Mouse (Mus musculus): ENCODE results near the gene Ttc19. TPM values are rescaled to one million over a fixed set of nuclear protein-coding genes. Genes with fewer than 3 reads are reported as not detected.

The Ttc19 gene
- polyA plus RNA-seq, 1 experiment: 11.7 TPM

DNA sequence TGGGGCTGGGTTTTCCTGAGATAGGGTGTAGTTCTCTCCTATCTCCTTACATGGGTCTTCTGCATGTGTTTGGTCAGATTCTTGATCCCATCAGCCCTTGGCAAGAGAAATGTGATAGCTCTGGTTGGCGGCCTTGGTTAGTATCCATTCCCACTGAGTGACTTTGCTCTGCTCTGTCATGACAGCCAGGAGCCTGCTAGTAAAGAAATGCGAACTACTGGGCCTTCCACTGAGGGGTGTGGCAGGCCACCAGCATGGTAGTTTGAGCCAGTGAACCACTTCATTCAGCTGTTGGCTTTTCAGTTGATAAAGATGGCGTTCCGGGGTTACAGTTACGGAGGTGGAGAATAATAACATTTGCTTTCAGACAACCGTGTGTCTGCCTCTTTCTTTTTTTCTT lies 17.6 kb downstream of the Ttc19 start:
- 97% methylated on average over 6 of the region's 6 CpGs for WGBS
- Histone ChIP-seq H3K4me1 (replicated peaks; ENCODE audit: control insufficient read depth, insufficient read depth, low read length) (no peaks in the 10 kb centered on the region), H3K4me3 (ENCODE audit: control insufficient read depth, insufficient read depth, low read length) (no peak overlapping the region), H3K27ac (ENCODE audit: control insufficient read depth, insufficient read depth, low read length) (no peak overlapping the region), H3K36me3 (ENCODE audit: control insufficient read depth, insufficient read depth, low read length) (no peaks in the 10 kb centered on the region), H3K27me3 (ENCODE audit: control insufficient read depth, insufficient read depth, low read length) (no peaks in the 10 kb centered on the region)
- DNase-seq: no peak
- TF ChIP-seq CTCF (IDR thresholded peaks at IDR 0.05; ENCODE audit: borderline replicate concordance, control insufficient read depth, extremely low read depth, insufficient read depth, low read length, poor library complexity): no peak
- TF ChIP-seq POLR2A (IDR thresholded peaks at IDR 0.05; ENCODE audit: control insufficient read depth, extremely low read depth, insufficient read depth, low read length, poor library complexity): no peak

DNA sequence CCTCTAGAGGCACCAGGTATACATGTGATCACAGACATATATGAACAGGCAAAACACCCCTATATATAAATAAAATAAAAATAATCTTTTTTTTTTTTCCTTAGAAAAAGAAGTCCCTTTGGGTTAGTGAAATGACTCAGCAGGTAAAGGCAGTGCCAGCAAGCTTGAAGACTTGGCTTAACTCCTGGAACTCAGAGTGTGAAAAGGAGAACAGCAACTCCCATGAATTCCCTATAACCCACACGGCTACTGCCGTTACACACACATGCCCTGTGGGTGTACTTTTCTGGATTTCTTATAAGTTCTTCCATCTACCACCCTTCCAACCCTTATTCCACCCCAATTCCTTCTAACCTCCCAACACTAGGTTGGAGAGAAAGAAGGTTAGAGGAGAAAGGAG lies 24.6 kb downstream of the Ttc19 start:
- no peak overlapping the region for H3K27ac ChIP-seq (ENCODE audit: control insufficient read depth, insufficient read depth, low read length)
- H3K36me3 ChIP-seq (ENCODE audit: control insufficient read depth, insufficient read depth, low read length): no peaks in the 10 kb centered on the region
- TF ChIP-seq CTCF (IDR thresholded peaks at IDR 0.05; ENCODE audit: borderline replicate concordance, control insufficient read depth, extremely low read depth, insufficient read depth, low read length, poor library complexity) (no peak), POLR2A (IDR thresholded peaks at IDR 0.05; ENCODE audit: control insufficient read depth, extremely low read depth, insufficient read depth, low read length, poor library complexity) (no peak)
- no peak overlapping the region for H3K4me3 ChIP-seq (ENCODE audit: control insufficient read depth, insufficient read depth, low read length)
- no peaks in the 10 kb centered on the region for H3K4me1 ChIP-seq (replicated peaks; ENCODE audit: control insufficient read depth, insufficient read depth, low read length)
- 92% methylated on average over 2 of the region's 2 CpGs for WGBS
- DNase-seq: no peak
- H3K27me3 ChIP-seq (ENCODE audit: control insufficient read depth, insufficient read depth, low read length): no peaks in the 10 kb centered on the region

GRCm38 (mm10) chr11:62309296-62309695 lies 28.0 kb downstream of the Ttc19 start:
- DNase-seq: no peak
- Histone ChIP-seq H3K27ac (ENCODE audit: control insufficient read depth, insufficient read depth, low read length) (no peak overlapping the region), H3K4me3 (ENCODE audit: control insufficient read depth, insufficient read depth, low read length) (no peak overlapping the region), H3K36me3 (ENCODE audit: control insufficient read depth, insufficient read depth, low read length) (peaks cover 20% of the 10 kb centered on the region), H3K27me3 (ENCODE audit: control insufficient read depth, insufficient read depth, low read length) (no peaks in the 10 kb centered on the region), H3K4me1 (replicated peaks; ENCODE audit: control insufficient read depth, insufficient read depth, low read length) (no peaks in the 10 kb centered on the region)
- TF ChIP-seq CTCF (IDR thresholded peaks at IDR 0.05; ENCODE audit: borderline replicate concordance, control insufficient read depth, extremely low read depth, insufficient read depth, low read length, poor library complexity) (no peak), POLR2A (IDR thresholded peaks at IDR 0.05; ENCODE audit: control insufficient read depth, extremely low read depth, insufficient read depth, low read length, poor library complexity) (no peak)
- WGBS: 100% methylated on average over 2 of the region's 2 CpGs

GRCm38 (mm10) chr11:62314984-62315383 lies 33.7 kb downstream of the Ttc19 start:
- Histone ChIP-seq H3K36me3 (ENCODE audit: control insufficient read depth, insufficient read depth, low read length) (peaks cover 74% of the 10 kb centered on the region), H3K4me3 (ENCODE audit: control insufficient read depth, insufficient read depth, low read length) (no peak overlapping the region), H3K27me3 (ENCODE audit: control insufficient read depth, insufficient read depth, low read length) (no peaks in the 10 kb centered on the region), H3K27ac (ENCODE audit: control insufficient read depth, insufficient read depth, low read length) (no peak overlapping the region), H3K4me1 (replicated peaks; ENCODE audit: control insufficient read depth, insufficient read depth, low read length) (no peaks in the 10 kb centered on the region)
- no peak for DNase-seq
- WGBS: 97% methylated on average over 5 of the region's 5 CpGs
- TF ChIP-seq POLR2A (IDR thresholded peaks at IDR 0.05; ENCODE audit: control insufficient read depth, extremely low read depth, insufficient read depth, low read length, poor library complexity) (no peak), CTCF (IDR thresholded peaks at IDR 0.05; ENCODE audit: borderline replicate concordance, control insufficient read depth, extremely low read depth, insufficient read depth, low read length, poor library complexity) (no peak)

DNA sequence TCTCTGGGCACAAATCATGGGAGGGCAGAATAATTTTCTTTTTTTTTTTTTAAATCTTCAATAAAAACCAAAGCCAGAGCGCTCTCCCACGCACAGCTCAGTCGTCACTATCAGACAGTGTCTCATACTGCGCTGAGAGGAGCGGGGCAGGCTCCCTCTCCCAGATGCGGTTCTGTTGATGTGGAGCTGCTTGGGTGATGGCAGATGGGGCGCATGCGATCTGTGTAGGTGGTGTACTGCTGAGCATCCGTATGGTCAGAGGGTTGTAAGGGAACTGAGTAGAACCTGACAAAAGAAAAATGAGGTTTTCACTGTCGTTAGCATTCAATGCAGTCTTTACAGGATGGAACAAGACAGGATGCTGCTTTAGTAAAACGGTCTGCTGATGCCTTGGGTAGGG lies 36.5 kb downstream of the Ttc19 start:
- Histone ChIP-seq H3K4me3 (ENCODE audit: control insufficient read depth, insufficient read depth, low read length) (no peak overlapping the region), H3K36me3 (ENCODE audit: control insufficient read depth, insufficient read depth, low read length) (peaks cover 97% of the 10 kb centered on the region), H3K4me1 (replicated peaks; ENCODE audit: control insufficient read depth, insufficient read depth, low read length) (no peaks in the 10 kb centered on the region), H3K27ac (ENCODE audit: control insufficient read depth, insufficient read depth, low read length) (no peak overlapping the region), H3K27me3 (ENCODE audit: control insufficient read depth, insufficient read depth, low read length) (no peaks in the 10 kb centered on the region)
- WGBS: 95% methylated on average over 11 of the region's 11 CpGs
- no peak for TF ChIP-seq POLR2A (IDR thresholded peaks at IDR 0.05; ENCODE audit: control insufficient read depth, extremely low read depth, insufficient read depth, low read length, poor library complexity)
- TF ChIP-seq CTCF (IDR thresholded peaks at IDR 0.05; ENCODE audit: borderline replicate concordance, control insufficient read depth, extremely low read depth, insufficient read depth, low read length, poor library complexity): no peak
- DNase-seq: no peak

GRCm38 (mm10) chr11:62320097-62320496 lies 38.8 kb downstream of the Ttc19 start:
- TF ChIP-seq POLR2A (IDR thresholded peaks at IDR 0.05; ENCODE audit: control insufficient read depth, extremely low read depth, insufficient read depth, low read length, poor library complexity) (no peak), CTCF (IDR thresholded peaks at IDR 0.05; ENCODE audit: borderline replicate concordance, control insufficient read depth, extremely low read depth, insufficient read depth, low read length, poor library complexity) (no peak)
- H3K4me1 ChIP-seq (replicated peaks; ENCODE audit: control insufficient read depth, insufficient read depth, low read length): no peaks in the 10 kb centered on the region
- peaks cover 95% of the 10 kb centered on the region for H3K36me3 ChIP-seq (ENCODE audit: control insufficient read depth, insufficient read depth, low read length)
- DNase-seq: no peak
- H3K27ac ChIP-seq (ENCODE audit: control insufficient read depth, insufficient read depth, low read length): no peak overlapping the region
- H3K27me3 ChIP-seq (ENCODE audit: control insufficient read depth, insufficient read depth, low read length): no peaks in the 10 kb centered on the region
- 92% methylated on average over 3 of the region's 3 CpGs for WGBS
- no peak overlapping the region for H3K4me3 ChIP-seq (ENCODE audit: control insufficient read depth, insufficient read depth, low read length)

DNA sequence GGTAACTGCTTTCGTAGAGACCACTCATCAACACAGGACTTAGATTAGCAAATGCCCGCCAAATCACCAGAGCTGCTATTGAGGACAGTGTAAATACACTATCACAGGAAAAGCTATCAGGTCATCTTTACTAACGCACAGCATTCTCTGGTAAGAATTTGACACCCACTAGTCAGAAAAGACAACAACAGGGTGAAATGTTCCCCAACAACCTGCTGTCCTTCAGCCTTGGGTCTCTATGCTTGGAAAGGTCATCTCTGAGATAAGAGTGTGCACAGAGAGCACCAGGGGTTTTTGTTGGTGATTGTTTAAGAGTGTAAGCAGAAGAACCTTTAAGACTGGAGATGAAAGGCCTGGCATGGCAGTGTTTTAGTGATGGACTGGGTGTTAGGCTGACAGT lies 42.4 kb downstream of the Ttc19 start:
- WGBS: 97% methylated on average over 3 of the region's 3 CpGs
- H3K27me3 ChIP-seq (ENCODE audit: control insufficient read depth, insufficient read depth, low read length): no peaks in the 10 kb centered on the region
- no peak overlapping the region for H3K27ac ChIP-seq (ENCODE audit: control insufficient read depth, insufficient read depth, low read length)
- TF ChIP-seq CTCF (IDR thresholded peaks at IDR 0.05; ENCODE audit: borderline replicate concordance, control insufficient read depth, extremely low read depth, insufficient read depth, low read length, poor library complexity) (no peak), POLR2A (IDR thresholded peaks at IDR 0.05; ENCODE audit: control insufficient read depth, extremely low read depth, insufficient read depth, low read length, poor library complexity) (no peak)
- no peaks in the 10 kb centered on the region for H3K4me1 ChIP-seq (replicated peaks; ENCODE audit: control insufficient read depth, insufficient read depth, low read length)
- DNase-seq: no peak
- peaks cover 95% of the 10 kb centered on the region for H3K36me3 ChIP-seq (ENCODE audit: control insufficient read depth, insufficient read depth, low read length)
- no peak overlapping the region for H3K4me3 ChIP-seq (ENCODE audit: control insufficient read depth, insufficient read depth, low read length)
